Mouse (Mus musculus) bone marrow, adult 2 months (tissue): Measurements from ENCODE around the gene Ilvbl. TPM values are rescaled to one million over a fixed set of nuclear protein-coding genes. Genes with fewer than 3 reads are reported as not detected.
"Not testable (repeated sequence)": the region's sequence is repeated elsewhere in the genome, so short reads cannot be mapped to it uniquely, and the experiment has no call there.

Experiments used
- H3K27ac ChIP-seq: fragments of 200-500 bp; 2 replicates; pipeline ENCODE4 v1.5.1; 2012; ENCODE audit warnings: low read depth, mild to moderate bottlenecking, control low read depth, inconsistent platforms, low read length; ENCODE audit not compliant: control insufficient read depth, poor library complexity, insufficient read depth
- H3K4me1 ChIP-seq: fragments of 200-500 bp; 2 replicates; pipeline ENCODE4 v1.6.1; 2011; ENCODE audit warnings: low read length; ENCODE audit not compliant: control insufficient read depth, insufficient read depth
- H3K4me3 ChIP-seq: fragments of 200-500 bp; replicated peaks from 2 replicates; pipeline ENCODE3; 2011; ENCODE audit warnings: mild to moderate bottlenecking, low read depth, low read length, control low read depth; ENCODE audit not compliant: control insufficient read depth
- CTCF ChIP-seq: fragments of 200-500 bp; IDR thresholded peaks from 2 replicates; pipeline ENCODE4 v1.5.1; 2011; ENCODE audit warnings: low read length, control low read depth; ENCODE audit not compliant: control insufficient read depth, insufficient read depth
- POLR2A ChIP-seq: fragments of 200-500 bp; IDR thresholded peaks from 2 replicates; pipeline ENCODE4 v1.6.1; 2011; ENCODE audit warnings: low read depth, mild to moderate bottlenecking, control low read depth, low read length, borderline replicate concordance; ENCODE audit not compliant: control insufficient read depth
- WGBS: fragments of 180-500 bp; shearing (Covaris S2); methylation state at CpG from one replicate; pipeline ENCODE4 v1.1.7; 2018; 5-methylcytosine and 5-hydroxymethylcytosine counted together
- polyA plus RNA-seq: library from polyadenylated mRNA; stranded (reverse); fragments of >200 nt; gene quantifications from 2 replicates; pipeline ENCODE4 v1.2.4, GENCODE M21; 2011; ENCODE audit warnings: low replicate concordance; ENCODE audit not compliant: missing spikeins, insufficient read depth, insufficient read length

The Ilvbl gene
- polyA plus RNA-seq, 1 experiment = 25.4 TPM

GRCm38 (mm10) chr10:78593736-78594135, 19.6 kb downstream of the Ilvbl start:
- 84% methylated on average over 5 of the region's 5 CpGs for WGBS
- Histone ChIP-seq H3K27ac (no peak overlapping the region), H3K4me1 (no peaks in the 10 kb centered on the region), H3K4me3 (no peak overlapping the region)
- no peak for TF ChIP-seq POLR2A
- TF ChIP-seq CTCF = no peak

- H3K4me3 ChIP-seq = no peak overlapping the region
- H3K27ac ChIP-seq = no peak overlapping the region
- TF ChIP-seq CTCF (no peak), POLR2A (no peak)
- H3K4me1 ChIP-seq = no peaks in the 10 kb centered on the region
- WGBS = 78% methylated on average over 6 of the region's 6 CpGs
These were observed 20.0 kb downstream of the Ilvbl start for GRCm38 (mm10) chr10:78594157-78594556.

DNA sequence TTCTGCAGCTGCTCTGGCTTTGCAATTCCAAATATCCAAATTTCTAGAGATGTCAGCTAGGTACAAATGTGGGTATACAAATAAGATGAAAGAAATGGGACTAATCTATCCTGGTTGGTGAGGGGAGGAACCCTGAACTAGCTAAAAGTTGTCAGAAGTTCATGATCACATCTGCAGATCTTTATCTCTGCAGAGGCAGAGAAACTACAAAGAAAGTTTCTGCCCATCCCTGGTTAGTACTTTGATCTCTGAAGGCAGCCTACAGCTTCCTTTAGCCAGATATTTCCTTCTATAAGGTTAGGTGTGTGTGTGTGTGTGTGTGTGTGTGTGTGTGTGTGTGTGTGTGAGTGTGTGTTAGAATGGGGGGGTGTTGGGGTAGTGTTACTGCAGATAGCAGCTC, 20.4 kb downstream of the Ilvbl start:
- TF ChIP-seq POLR2A (no peak), CTCF (no peak)
- Histone ChIP-seq H3K4me3 (no peak overlapping the region), H3K27ac (no peak overlapping the region), H3K4me1 (no peaks in the 10 kb centered on the region)

GRCm38 (mm10) chr10:78599865-78600264, 25.7 kb downstream of the Ilvbl start:
- 67% methylated on average over 5 of the region's 5 CpGs for WGBS
- no peak for TF ChIP-seq POLR2A
- TF ChIP-seq CTCF = no peak
- Histone ChIP-seq H3K4me1 (no peaks in the 10 kb centered on the region), H3K4me3 (no peak overlapping the region), H3K27ac (no peak overlapping the region)

DNA sequence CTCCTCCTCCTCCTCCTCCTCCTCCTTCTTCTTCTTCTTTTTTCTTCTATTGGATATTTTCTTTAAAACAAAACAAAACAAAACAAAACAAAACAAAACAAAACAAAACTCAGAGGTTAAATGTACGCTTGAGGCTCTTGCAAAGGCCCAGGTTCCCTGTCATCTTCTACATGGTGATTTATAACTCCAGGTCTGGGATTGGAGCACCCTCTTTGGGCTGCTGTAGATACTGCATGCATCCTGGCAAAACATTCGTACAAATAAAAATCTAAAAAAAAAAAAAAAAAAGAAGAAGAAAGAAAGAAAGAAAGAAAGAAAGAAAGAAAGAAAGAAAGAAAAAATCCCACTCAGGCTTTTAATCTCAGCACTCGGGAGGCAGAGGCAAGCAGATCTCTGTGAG, 30.9 kb downstream of the Ilvbl start:
- TF ChIP-seq POLR2A (no peak), CTCF (no peak)
- WGBS = 24% methylated on average over 3 of the region's 3 CpGs
- no peak overlapping the region for H3K4me3 ChIP-seq
- H3K27ac ChIP-seq = no peak overlapping the region
- H3K4me1 ChIP-seq = no peaks in the 10 kb centered on the region

DNA sequence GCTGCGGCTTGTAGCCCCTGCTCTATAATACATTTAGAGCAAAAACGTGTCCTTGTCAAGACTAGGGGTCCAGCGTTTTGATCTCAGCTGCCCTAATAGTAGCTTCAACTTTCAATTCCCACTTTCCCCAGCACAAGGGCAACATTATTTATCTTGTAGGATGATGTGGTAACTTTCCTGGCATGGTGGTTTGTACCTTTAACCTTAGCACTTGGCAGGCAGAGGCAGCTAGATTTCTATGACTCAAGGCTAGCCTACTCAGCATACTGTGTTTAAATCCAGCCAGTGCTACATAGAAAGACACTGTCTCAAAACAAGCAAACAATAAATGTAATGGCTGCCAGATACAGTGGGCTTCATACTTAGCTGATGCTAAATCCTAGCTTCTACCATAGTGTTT, 33.5 kb downstream of the Ilvbl start:
- no peaks in the 10 kb centered on the region for H3K4me1 ChIP-seq
- 82% methylated on average over 3 of the region's 3 CpGs for WGBS
- no peak overlapping the region for H3K4me3 ChIP-seq
- no peak overlapping the region for H3K27ac ChIP-seq
- TF ChIP-seq CTCF (no peak), POLR2A (no peak)

- Histone ChIP-seq H3K4me3 (no peak within 1 kb of the TSS), H3K27ac (no peak within 1 kb of the TSS), H3K4me1 (no peaks in the 10 kb centered on the region)
- 77% methylated on average over 1 of the region's 1 CpGs for WGBS
- no peak for TF ChIP-seq CTCF
- no peak for TF ChIP-seq POLR2A
These were observed 43.8 kb downstream of the Ilvbl start, which contains the start of gene Olfr1357 for GRCm38 (mm10) chr10:78617974-78618373. Gene Olfr1357 (minus strand): TSS chr10:78618074.

GRCm38 (mm10) chr10:78623143-78623542, 49.0 kb downstream of the Ilvbl start:
- H3K4me3 ChIP-seq = not testable (repeated sequence)
- 72% methylated on average over 3 of the region's 3 CpGs for WGBS

GRCm38 (mm10) chr10:78630194-78630593, 56.0 kb downstream of the Ilvbl start:
- TF ChIP-seq CTCF = no peak
- TF ChIP-seq POLR2A = no peak
- Histone ChIP-seq H3K4me1 (no peaks in the 10 kb centered on the region), H3K4me3 (no peak overlapping the region), H3K27ac (no peak overlapping the region)
- WGBS = 74% methylated on average over 4 of the region's 4 CpGs

More at GRCm38 (mm10) chr10:78623143-78623542, 49.0 kb downstream of the Ilvbl start:
- not testable (repeated sequence) for H3K27ac ChIP-seq, H3K4me1 ChIP-seq

GRCm38 (mm10) chr10:78632311-78632710, 58.2 kb downstream of the Ilvbl start:
- no peak overlapping the region for H3K27ac ChIP-seq
- H3K4me1 ChIP-seq = no peaks in the 10 kb centered on the region
- 13% methylated on average over 6 of the region's 6 CpGs for WGBS
- H3K4me3 ChIP-seq = no peak overlapping the region
- TF ChIP-seq CTCF = peak; percentile 21; the same call in 1 of the 2 replicates
- no peak for TF ChIP-seq POLR2A

Other genes starting within 250 kb of the Ilvbl start
- gene Agpat3, start 221.9 kb upstream of the Ilvbl start, polyA plus RNA-seq = 15.4 and 21.4 TPM in 2 replicates
- gene Rrp1, start 161.3 kb upstream of the Ilvbl start, polyA plus RNA-seq = 80.6 and 132 TPM in 2 replicates
- 41.1 and 77.8 TPM in 2 replicates for gene Cstb, start 148.7 kb upstream of the Ilvbl start, polyA plus RNA-seq
- gene Pdxk, start 109.4 kb upstream of the Ilvbl start, polyA plus RNA-seq = 2.2 and 3.3 TPM in 2 replicates
- not detected in 2 replicates for gene Olfr1358, start 56.9 kb upstream of the Ilvbl start, polyA plus RNA-seq
- 3.6 and 5.5 TPM in 2 replicates for gene Syde1, start 17.6 kb downstream of the Ilvbl start, polyA plus RNA-seq
- not detected in 2 replicates for gene Olfr1357, start 43.7 kb downstream of the Ilvbl start, polyA plus RNA-seq
- gene Casp14, start 143.9 kb downstream of the Ilvbl start, polyA plus RNA-seq = not detected in 2 replicates
- gene Ccdc105, start 178.7 kb downstream of the Ilvbl start, polyA plus RNA-seq = not detected in 2 replicates
- gene Slc1a6, start 206.2 kb downstream of the Ilvbl start, polyA plus RNA-seq = 1.2 TPM in 1 of 2 replicates, not detected in the other